Mouse (Mus musculus): Measurements from ENCODE around the gene Ehbp1l1. TPM values are rescaled to one million over a fixed set of nuclear protein-coding genes. Genes with fewer than 3 reads are reported as not detected.
A peak's percentile ranks its signal among the peaks of the same experiment; 100 is the strongest.

Gene Ehbp1l1
- polyA plus RNA-seq, 1 experiment from 2014 or later = 6.7 TPM

- Histone ChIP-seq H3K36me3 (peaks cover 71% of the 10 kb centered on the region), H3K9ac (no peak overlapping the region), H3K27me3 (no peaks in the 10 kb centered on the region), H3K27ac (no peak overlapping the region), H3K4me1 (replicated peaks) (peaks cover 20% of the 10 kb centered on the region), H3K9me3 (no peaks in the 10 kb centered on the region), H3K4me3 (no peak overlapping the region), H3K4me2 (no peak overlapping the region)
- 96% methylated on average over 12 of the region's 13 CpGs for WGBS
- no peak for ATAC-seq (ENCODE audit: low FRiP score)
Measured at GRCm38 (mm10) chr19:5684985-5685384, 41.1 kb downstream of the Ehbp1l1 start.

- Histone ChIP-seq H3K27me3 (no peaks in the 10 kb centered on the region), H3K36me3 (peaks cover 79% of the 10 kb centered on the region), H3K4me1 (replicated peaks) (peaks cover 13% of the 10 kb centered on the region), H3K27ac (no peak overlapping the region), H3K9ac (no peak overlapping the region), H3K4me2 (no peak overlapping the region), H3K4me3 (no peak overlapping the region), H3K9me3 (no peaks in the 10 kb centered on the region)
- ATAC-seq (ENCODE audit: low FRiP score) = no peak
- 93% methylated on average over 12 of the region's 12 CpGs for WGBS
Measured at GRCm38 (mm10) chr19:5684236-5684635, 41.9 kb downstream of the Ehbp1l1 start.

GRCm38 (mm10) chr19:5680432-5680831 is 45.7 kb downstream of the Ehbp1l1 start:
- Histone ChIP-seq H3K27me3 (no peaks in the 10 kb centered on the region), H3K9me3 (no peaks in the 10 kb centered on the region), H3K4me3 (no peak overlapping the region), H3K9ac (no peak overlapping the region), H3K4me2 (no peak overlapping the region), H3K4me1 (replicated peaks) (no peaks in the 10 kb centered on the region), H3K36me3 (peaks cover 95% of the 10 kb centered on the region), H3K27ac (no peak overlapping the region)
- no peak for ATAC-seq (ENCODE audit: low FRiP score)
- 96% methylated on average over 4 of the region's 4 CpGs for WGBS

GRCm38 (mm10) chr19:5668372-5668771 is 57.7 kb downstream of the Ehbp1l1 start:
- no peak overlapping the region for H3K9ac ChIP-seq
- H3K4me2 ChIP-seq = no peak overlapping the region
- peaks cover 90% of the 10 kb centered on the region for H3K36me3 ChIP-seq
- no peaks in the 10 kb centered on the region for H3K9me3 ChIP-seq
- WGBS = 86% methylated on average over 4 of the region's 4 CpGs
- ATAC-seq (ENCODE audit: low FRiP score) = no peak
- no peak overlapping the region for H3K27ac ChIP-seq
- H3K4me1 ChIP-seq (replicated peaks) = peaks cover 8% of the 10 kb centered on the region
- H3K4me3 ChIP-seq = no peak overlapping the region
- no peaks in the 10 kb centered on the region for H3K27me3 ChIP-seq

GRCm38 (mm10) chr19:5666386-5666785 is 59.7 kb downstream of the Ehbp1l1 start:
- H3K4me2 ChIP-seq = no peak overlapping the region
- 94% methylated on average over 18 of the region's 18 CpGs for WGBS
- ATAC-seq (ENCODE audit: low FRiP score) = no peak

GRCm38 (mm10) chr19:5665465-5665864 is 60.7 kb downstream of the Ehbp1l1 start:
- Histone ChIP-seq H3K9ac (no peak overlapping the region), H3K4me3 (no peak overlapping the region), H3K4me1 (replicated peaks) (peaks cover 20% of the 10 kb centered on the region), H3K27me3 (no peaks in the 10 kb centered on the region), H3K4me2 (no peak overlapping the region), H3K36me3 (peaks cover 64% of the 10 kb centered on the region), H3K27ac (no peak overlapping the region), H3K9me3 (no peaks in the 10 kb centered on the region)
- 92% methylated on average over 15 of the region's 15 CpGs for WGBS
- ATAC-seq (ENCODE audit: low FRiP score) = no peak

More at GRCm38 (mm10) chr19:5666386-5666785, 59.7 kb downstream of the Ehbp1l1 start:
- H3K9ac ChIP-seq = no peak overlapping the region
- no peaks in the 10 kb centered on the region for H3K9me3 ChIP-seq
- H3K27ac ChIP-seq = no peak overlapping the region
- peaks cover 20% of the 10 kb centered on the region for H3K4me1 ChIP-seq (replicated peaks)
- peaks cover 73% of the 10 kb centered on the region for H3K36me3 ChIP-seq
- no peaks in the 10 kb centered on the region for H3K27me3 ChIP-seq
- H3K4me3 ChIP-seq = no peak overlapping the region

- Histone ChIP-seq H3K4me2 (no peak overlapping the region), H3K9ac (no peak overlapping the region; the same call in 1 of the 2 replicates), H3K27ac (no peak overlapping the region), H3K4me3 (no peak overlapping the region), H3K4me1 (replicated peaks) (peaks cover 20% of the 10 kb centered on the region), H3K9me3 (no peaks in the 10 kb centered on the region), H3K36me3 (peaks cover 57% of the 10 kb centered on the region), H3K27me3 (no peaks in the 10 kb centered on the region)
- WGBS = 91% methylated on average over 10 of the region's 10 CpGs
- no peak for ATAC-seq (ENCODE audit: low FRiP score)
Measured at GRCm38 (mm10) chr19:5664669-5665257, 61.4 kb downstream of the Ehbp1l1 start.

- peak; percentile 79 for ATAC-seq (ENCODE audit: low FRiP score)
- Histone ChIP-seq H3K9me3 (no peaks in the 10 kb centered on the region), H3K4me2 (peak within 1 kb of the TSS; percentile 54), H3K4me3 (peak within 1 kb of the TSS; percentile 36), H3K27me3 (no peaks in the 10 kb centered on the region), H3K27ac (peak within 1 kb of the TSS; percentile 75), H3K4me1 (replicated peaks) (peaks cover 20% of the 10 kb centered on the region), H3K36me3 (peaks cover 42% of the 10 kb centered on the region), H3K9ac (peak within 1 kb of the TSS; percentile 66)
- WGBS = 1% methylated on average over 32 of the region's 32 CpGs
Measured at GRCm38 (mm10) chr19:5662981-5663913, 62.9 kb downstream of the Ehbp1l1 start, which contains the start of gene Sipa1. TSS of gene Sipa1 (minus strand) at chr19:5663707.

GRCm38 (mm10) chr19:5662310-5662709 is 63.8 kb downstream of the Ehbp1l1 start:
- no peaks in the 10 kb centered on the region for H3K9me3 ChIP-seq
- no peaks in the 10 kb centered on the region for H3K27me3 ChIP-seq
- peak overlapping the region; percentile 36 for H3K4me3 ChIP-seq
- H3K27ac ChIP-seq = peak overlapping the region; percentile 75
- 80% methylated on average over 8 of the region's 8 CpGs for WGBS
- ATAC-seq (ENCODE audit: low FRiP score) = no peak
- H3K4me2 ChIP-seq = peak overlapping the region; percentile 54
- H3K36me3 ChIP-seq = peaks cover 32% of the 10 kb centered on the region
- H3K9ac ChIP-seq = peak overlapping the region; percentile 66; the same call in 1 of the 2 replicates
- H3K4me1 ChIP-seq (replicated peaks) = peaks cover 20% of the 10 kb centered on the region

- Histone ChIP-seq H3K4me3 (no peak overlapping the region), H3K9me3 (no peaks in the 10 kb centered on the region), H3K27me3 (peaks cover 6% of the 10 kb centered on the region), H3K9ac (peak overlapping the region; percentile 24; the same call in 1 of the 2 replicates), H3K4me2 (peak overlapping the region; percentile 11), H3K4me1 (replicated peaks) (peaks cover 20% of the 10 kb centered on the region), H3K36me3 (peaks cover 21% of the 10 kb centered on the region), H3K27ac (no peak overlapping the region)
- no peak for ATAC-seq (ENCODE audit: low FRiP score)
- WGBS = 79% methylated on average over 16 of the region's 16 CpGs
Measured at GRCm38 (mm10) chr19:5660942-5661751, 65.0 kb downstream of the Ehbp1l1 start.

Measured in hindbrain, embryonic 13.5 days (tissue).